Comparison of ENCODE assay signal across 9 mouse cellular contexts in the genomic region with DNA sequence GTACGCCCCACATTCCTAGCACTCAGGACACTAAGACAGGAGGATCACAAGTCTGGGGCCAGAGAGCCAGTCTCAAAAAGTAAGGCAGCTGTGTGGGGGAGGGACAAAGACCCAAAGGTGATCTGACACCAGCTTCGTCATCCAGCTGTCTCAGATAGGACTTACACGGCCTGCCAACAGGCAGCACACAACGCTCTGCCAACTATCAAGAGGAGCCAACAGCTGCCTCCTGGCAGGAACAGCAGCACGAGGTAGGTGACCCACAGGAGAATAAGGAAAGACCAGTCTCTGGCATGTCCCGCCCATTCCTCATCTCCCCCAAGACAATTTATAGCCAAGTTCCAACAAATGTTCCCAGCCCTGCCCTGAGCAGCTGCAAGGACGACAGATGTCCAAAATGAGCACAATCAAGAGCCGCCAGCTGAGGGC. TPM values are rescaled to one million over a fixed set of nuclear protein-coding genes. Genes with fewer than 3 reads are reported as not detected.
A peak's percentile ranks its signal among the peaks of the same experiment; 100 is the strongest.
DNase-seq lines count a peak whose midpoint lies in the region; ATAC-seq lines count a peak whose summit lies in the region.
"Had no signal": no experiment of that assay in that cellular context is flagged by ENCODE, and none has a peak within 500 bp of the region (broad histone marks: within the 10 kb centered on the region; RNA-seq: fewer than 3 reads in every experiment).

No protein-coding gene starts in this region.

- peak overlapping the region; percentile 27; the same call in 1 of the 2 replicates for H3K27ac ChIP-seq in kidney, embryonic 16.5 days (ENCODE audit: low read length)
- peak overlapping the region; percentile 93 for H3K27ac ChIP-seq in heart, embryonic 16.5 days (ENCODE audit: low read length)

- no peak overlapping the region for H3K4me2 ChIP-seq in kidney, embryonic 16.5 days (replicated peaks; ENCODE audit: low read depth, low read length)
- peak overlapping the region; percentile 59 for H3K4me2 ChIP-seq in heart, embryonic 16.5 days (ENCODE audit: low read depth, low read length)

- H3K4me1 ChIP-seq in kidney, embryonic 16.5 days (ENCODE audit: insufficient read depth, low read length), result peaks cover 51% of the 10 kb centered on the region
- H3K4me1 ChIP-seq in heart, embryonic 16.5 days (ENCODE audit: control insufficient read depth, insufficient read depth, low read length), result peaks cover 80% of the 10 kb centered on the region

- peak; percentile 24; the same call in 1 of the 2 replicates for ATAC-seq in kidney, embryonic 16.5 days (ENCODE audit: low FRiP score, low TSS enrichment)
- ATAC-seq in erythroblast, adult 5-6 weeks (replicated peaks; ENCODE audit: low FRiP score, poor library complexity, severe bottlenecking), result 0 out of 2 replicates have a peak, but pooled peaks have one; percentile 42
- peak; percentile 50 for ATAC-seq in heart, embryonic 16.5 days (replicated peaks; ENCODE audit: extremely low read depth, insufficient read depth, low FRiP score)
- peak; percentile 64 for ATAC-seq in megakaryocyte-erythroid progenitor cell, adult 5-6 weeks (replicated peaks; ENCODE audit: low FRiP score, low TSS enrichment, poor library complexity, severe bottlenecking)
- ATAC-seq in inflammation-experienced regulatory T-cells, adult 6 months, result no peak

- H3K9me3 ChIP-seq in kidney, embryonic 16.5 days (ENCODE audit: low read length), result no peaks in the 10 kb centered on the region
- H3K9me3 ChIP-seq in heart, embryonic 16.5 days (replicated peaks; ENCODE audit: control insufficient read depth, low read length), result no peaks in the 10 kb centered on the region

- H3K36me3 ChIP-seq in kidney, embryonic 16.5 days (ENCODE audit: insufficient read depth, low read length), result peaks cover 9% of the 10 kb centered on the region; the same call in 1 of the 2 replicates
- peaks cover 22% of the 10 kb centered on the region for H3K36me3 ChIP-seq in heart, embryonic 16.5 days (ENCODE audit: control insufficient read depth, insufficient read depth)

- WGBS in kidney, embryonic 16.5 days, result 32% methylated on average over 8 of the region's 8 CpGs
- 24% methylated on average over 8 of the region's 8 CpGs for WGBS in heart, embryonic 16.5 days

- DNase-seq in kidney, postnatal 4 days, result no peak
- DNase-seq in ovary, postnatal 10 days (ENCODE audit: low spot score), result no peak
- no peak for DNase-seq in layer of hippocampus, adult 11-12 months (ENCODE audit: low spot score)
- DNase-seq: thymus, adult 18-20 months had no signal

- no peak overlapping the region for H3K9ac ChIP-seq in kidney, embryonic 16.5 days (replicated peaks; ENCODE audit: low read length)
- peak overlapping the region; percentile 49 for H3K9ac ChIP-seq in heart, embryonic 16.5 days (ENCODE audit: low read length)

- no peak overlapping the region for H3K4me3 ChIP-seq in kidney, embryonic 16.5 days (ENCODE audit: low read length)
- H3K4me3 ChIP-seq in heart, embryonic 16.5 days (ENCODE audit: low read length), result peak overlapping the region; percentile 33

- no peaks in the 10 kb centered on the region for H3K27me3 ChIP-seq in kidney, embryonic 16.5 days (ENCODE audit: insufficient read depth, low read length)
- no peaks in the 10 kb centered on the region for H3K27me3 ChIP-seq in heart, embryonic 16.5 days (ENCODE audit: control insufficient read depth, insufficient read depth, low read length)

RNA-seq across cellular contexts. Expression of a gene that starts 9.8 kb away (rescaled TPM):
- polyA plus RNA-seq in kidney, embryonic 16.5 days (2015; fragmentation: Nextera tagmentation; extraction: Ambion mirVana), result 32.1 and 33.6 TPM in 2 replicates
- total RNA-seq in erythroblast, adult 5-6 weeks (2015; ENCODE audit: low replicate concordance), result 0.96 and 3.3 TPM in 2 replicates
- total RNA-seq in erythroblast, adult 5-6 weeks (2017; ENCODE audit: low replicate concordance), result 4.9 TPM in 2 replicates
- polyA plus RNA-seq in heart, embryonic 16.5 days (2015; fragmentation: Nextera tagmentation; extraction: Ambion mirVana), result 98.0 and 133 TPM in 2 replicates
- total RNA-seq in megakaryocyte-erythroid progenitor cell, adult 5-6 weeks (2014; fragmentation: Nextera tagmentation), result 10.2 and 14.0 TPM in 2 replicates
- total RNA-seq in megakaryocyte-erythroid progenitor cell, adult 5-6 weeks (2017), result 15.3 and 19.7 TPM in 2 replicates
- 10 to 100 TPM; 14.8 to 40.1 (median 36.0) TPM for polyA plus RNA-seq in inflammation-experienced regulatory T-cells, adult 6 months (2017; shearing (Covaris generic))
